Mouse (Mus musculus): ENCODE measurements around the gene Phf19. TPM values are rescaled to one million over a fixed set of nuclear protein-coding genes. Genes with fewer than 3 reads are reported as not detected.

Gene Phf19
- polyA plus RNA-seq, 1 experiment from 2014 or later, result 2.2 TPM

DNA sequence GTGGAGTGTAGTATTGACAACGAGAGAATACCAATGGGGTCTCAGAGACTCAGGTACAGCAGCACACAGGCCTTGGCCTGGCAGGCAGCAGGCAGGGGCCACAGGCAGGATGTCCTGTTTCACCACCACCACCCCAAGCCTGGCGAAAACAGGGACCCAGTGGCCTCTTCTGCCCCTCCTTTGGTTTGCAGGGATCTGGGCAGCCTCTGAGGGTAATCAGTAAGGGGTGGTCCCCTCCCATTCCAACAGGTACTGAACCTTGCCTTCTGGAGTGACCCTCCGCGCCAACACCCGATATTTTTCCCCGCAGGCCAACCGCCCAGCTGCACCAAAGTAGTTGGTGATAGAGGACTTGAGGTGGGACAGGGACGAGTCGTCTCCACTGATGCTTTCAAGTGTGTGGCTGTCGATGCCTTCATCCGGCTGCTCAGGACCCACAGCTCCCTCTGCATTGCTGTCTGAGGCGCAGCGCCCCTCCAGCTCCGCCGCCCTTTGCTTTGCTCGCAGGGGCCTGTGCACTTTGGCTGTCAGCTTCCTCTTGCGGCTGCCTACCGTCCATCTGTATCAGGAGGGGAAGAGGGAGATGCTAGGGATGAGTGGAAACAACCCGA, 18.2 kb downstream of the Phf19 start:
- Histone ChIP-seq H3K9me3 (replicated peaks) (no peaks in the 10 kb centered on the region), H3K27ac (replicated peaks) (no peak overlapping the region), H3K4me1 (no peaks in the 10 kb centered on the region), H3K27me3 (replicated peaks) (no peaks in the 10 kb centered on the region), H3K4me2 (no peak overlapping the region), H3K36me3 (no peaks in the 10 kb centered on the region), H3K4me3 (replicated peaks) (no peak overlapping the region), H3K9ac (replicated peaks) (no peak overlapping the region)
- no peak for ATAC-seq (ENCODE audit: low FRiP score)
- WGBS, result 85% methylated on average over 19 of the region's 19 CpGs

DNA sequence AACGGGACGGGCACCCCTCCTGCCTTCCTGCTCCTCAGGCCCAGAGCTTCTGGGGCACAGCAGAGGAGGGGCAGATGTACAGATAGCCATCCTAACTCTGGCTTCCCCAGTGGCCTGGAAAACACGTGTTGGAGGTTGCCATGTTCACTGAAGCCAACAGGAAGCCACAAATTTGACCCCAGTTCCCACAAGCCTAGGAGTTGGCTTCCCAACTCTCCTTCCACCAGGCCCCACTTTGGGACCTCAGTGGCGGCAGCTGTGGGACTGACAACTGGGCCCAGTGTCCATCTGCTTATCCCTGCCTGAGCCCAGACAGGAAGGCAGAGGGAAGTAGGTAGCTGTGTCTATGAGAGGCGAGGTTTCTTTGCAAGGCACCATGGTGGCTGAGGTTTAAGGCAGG, 19.9 kb downstream of the Phf19 start:
- ATAC-seq (ENCODE audit: low FRiP score), result no peak
- WGBS, result 80% methylated on average over 5 of the region's 5 CpGs
- H3K4me1 ChIP-seq, result no peaks in the 10 kb centered on the region
- H3K27me3 ChIP-seq (replicated peaks), result no peaks in the 10 kb centered on the region
- H3K27ac ChIP-seq (replicated peaks), result no peak overlapping the region
- no peak overlapping the region for H3K9ac ChIP-seq (replicated peaks)
- no peak overlapping the region for H3K4me3 ChIP-seq (replicated peaks)
- H3K36me3 ChIP-seq, result no peaks in the 10 kb centered on the region
- no peak overlapping the region for H3K4me2 ChIP-seq
- no peaks in the 10 kb centered on the region for H3K9me3 ChIP-seq (replicated peaks)

DNA sequence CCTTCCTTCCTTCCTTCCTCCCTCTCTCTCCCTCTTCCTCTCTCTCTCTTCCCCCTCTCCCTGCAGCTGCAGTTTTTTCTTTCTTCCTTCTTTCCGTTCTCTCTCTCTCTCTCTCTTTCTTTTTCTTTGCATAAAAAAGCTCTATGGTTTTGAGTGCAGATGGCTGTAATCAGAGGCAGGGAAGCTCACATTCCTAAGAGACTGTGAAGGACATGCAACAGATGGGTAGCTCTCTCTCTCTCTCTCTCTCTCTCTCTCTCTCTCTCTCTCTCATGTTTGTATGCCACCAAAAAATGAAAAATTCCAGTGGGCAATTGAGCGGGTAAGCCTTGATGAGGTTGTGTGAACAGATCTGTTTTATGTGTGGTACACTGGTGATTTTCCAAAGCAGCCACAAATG, 29.6 kb downstream of the Phf19 start:
- no peak for ATAC-seq (ENCODE audit: low FRiP score)
- Histone ChIP-seq H3K4me3 (replicated peaks) (no peak overlapping the region), H3K9ac (replicated peaks) (no peak overlapping the region), H3K36me3 (no peaks in the 10 kb centered on the region), H3K27me3 (replicated peaks) (no peaks in the 10 kb centered on the region), H3K9me3 (replicated peaks) (no peaks in the 10 kb centered on the region), H3K27ac (replicated peaks) (no peak overlapping the region), H3K4me2 (no peak overlapping the region), H3K4me1 (no peaks in the 10 kb centered on the region)
- WGBS, result 86% methylated on average over 2 of the region's 2 CpGs

DNA sequence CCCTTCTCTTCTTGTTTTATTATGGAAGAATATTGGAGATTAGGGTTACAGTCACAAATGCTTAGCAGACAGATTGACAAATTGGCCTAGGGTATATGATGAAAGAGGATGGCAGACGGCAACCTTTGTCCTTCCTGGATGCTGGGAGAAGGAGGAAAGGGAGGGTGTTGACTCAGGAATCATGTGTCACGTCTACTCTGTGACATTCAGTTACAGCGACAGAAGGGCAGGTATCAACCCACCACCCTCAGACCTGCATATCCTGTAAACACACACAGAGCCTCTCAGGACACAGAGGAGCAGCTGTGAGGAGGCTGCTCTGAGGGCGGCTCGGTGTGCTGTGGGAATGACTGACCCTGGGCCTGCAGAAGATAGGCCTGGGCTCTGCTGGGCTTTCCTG, 30.6 kb downstream of the Phf19 start:
- Histone ChIP-seq H3K9me3 (replicated peaks) (no peaks in the 10 kb centered on the region), H3K27ac (replicated peaks) (no peak overlapping the region), H3K4me1 (no peaks in the 10 kb centered on the region), H3K4me3 (replicated peaks) (no peak overlapping the region), H3K4me2 (no peak overlapping the region), H3K9ac (replicated peaks) (no peak overlapping the region), H3K36me3 (no peaks in the 10 kb centered on the region), H3K27me3 (replicated peaks) (no peaks in the 10 kb centered on the region)
- WGBS, result 62% methylated on average over 5 of the region's 5 CpGs
- no peak for ATAC-seq (ENCODE audit: low FRiP score)

DNA sequence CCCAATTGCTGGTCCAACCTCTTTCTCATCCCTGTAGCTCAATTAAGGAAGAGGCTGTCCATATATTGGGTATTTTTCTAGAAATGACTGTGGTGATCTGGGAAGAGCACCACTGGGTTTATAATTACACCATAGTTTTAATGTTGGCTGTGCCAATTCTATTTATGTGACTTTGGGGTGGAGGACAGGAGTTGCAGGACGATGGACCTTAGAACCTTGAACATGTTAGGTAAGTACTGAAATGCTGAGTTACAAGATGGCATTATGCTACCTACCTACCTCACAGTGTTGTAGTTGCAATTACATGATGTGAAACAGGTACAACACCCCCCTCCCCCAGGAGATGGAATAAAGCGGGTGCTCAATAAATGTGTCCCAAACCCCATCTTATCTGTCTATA, 31.1 kb downstream of the Phf19 start:
- WGBS, result 95% methylated on average over 2 of the region's 2 CpGs
- Histone ChIP-seq H3K27ac (replicated peaks) (no peak overlapping the region), H3K4me1 (no peaks in the 10 kb centered on the region), H3K9me3 (replicated peaks) (no peaks in the 10 kb centered on the region), H3K9ac (replicated peaks) (no peak overlapping the region), H3K27me3 (replicated peaks) (no peaks in the 10 kb centered on the region), H3K4me2 (no peak overlapping the region), H3K4me3 (replicated peaks) (no peak overlapping the region), H3K36me3 (no peaks in the 10 kb centered on the region)
- ATAC-seq (ENCODE audit: low FRiP score), result no peak

DNA sequence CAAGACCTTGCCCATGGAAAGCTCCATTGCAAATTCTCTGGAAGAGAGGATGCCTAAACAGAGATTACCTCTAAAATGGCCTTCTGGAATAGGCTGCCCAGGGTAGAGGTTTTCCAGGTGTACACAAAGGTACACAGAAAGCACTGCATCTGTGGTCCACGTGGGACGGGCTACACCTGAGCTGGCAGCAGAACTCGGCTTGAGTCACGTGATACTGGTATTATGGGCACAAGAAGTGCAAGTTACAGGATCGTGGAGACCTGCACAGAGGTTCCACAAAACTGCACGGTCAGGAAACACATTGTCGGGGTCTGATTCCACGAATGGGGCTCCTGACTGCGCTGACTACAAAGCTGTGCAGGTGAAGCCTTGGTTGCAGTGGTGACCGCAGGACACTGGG, 33.8 kb downstream of the Phf19 start:
- H3K36me3 ChIP-seq, result no peaks in the 10 kb centered on the region
- H3K9me3 ChIP-seq (replicated peaks), result no peaks in the 10 kb centered on the region
- H3K27ac ChIP-seq (replicated peaks), result no peak overlapping the region
- no peak overlapping the region for H3K9ac ChIP-seq (replicated peaks)
- no peak overlapping the region for H3K4me2 ChIP-seq
- 92% methylated on average over 10 of the region's 10 CpGs for WGBS
- H3K4me3 ChIP-seq (replicated peaks), result no peak overlapping the region
- peaks cover 4% of the 10 kb centered on the region for H3K27me3 ChIP-seq (replicated peaks)
- ATAC-seq (ENCODE audit: low FRiP score), result no peak
- no peaks in the 10 kb centered on the region for H3K4me1 ChIP-seq

DNA sequence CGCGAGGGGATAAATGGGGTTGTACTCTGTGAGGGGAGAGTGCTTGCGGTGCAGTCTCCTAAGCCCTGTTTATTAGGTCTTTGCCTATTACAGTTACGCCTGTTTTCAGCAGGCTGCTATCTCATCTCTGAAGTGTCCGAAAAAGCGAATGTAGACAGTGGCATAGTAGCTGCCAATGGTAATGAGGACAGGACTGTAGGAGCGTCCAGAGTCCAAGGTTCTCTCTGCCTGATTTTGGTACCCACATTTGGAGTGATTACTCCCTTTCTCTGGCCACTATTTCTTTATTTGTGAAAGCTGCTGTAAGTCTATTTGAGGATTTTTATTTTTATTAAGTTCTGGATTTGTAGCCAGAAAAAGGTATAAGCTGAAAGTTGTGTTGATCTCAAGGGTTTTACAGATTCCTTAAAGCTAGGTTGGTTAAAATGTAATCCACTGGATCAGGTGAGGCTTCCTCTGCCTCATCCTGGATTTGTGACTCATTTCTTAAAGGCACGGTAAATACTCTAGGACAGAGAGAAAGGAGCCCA, 38.9 kb downstream of the Phf19 start, which contains the start of gene Psmd5:
TSS of gene Psmd5 (minus strand) at position 153 of the 530 bp plus-strand sequence.
- Histone ChIP-seq H3K27me3 (replicated peaks) (peaks cover 26% of the 10 kb centered on the region), H3K36me3 (no peaks in the 10 kb centered on the region), H3K27ac (replicated peaks) (no peak within 1 kb of the TSS), H3K9me3 (replicated peaks) (no peaks in the 10 kb centered on the region), H3K4me1 (peaks cover 12% of the 10 kb centered on the region), H3K4me3 (replicated peaks) (no peak within 1 kb of the TSS; the same call in 1 of the 2 replicates), H3K4me2 (peak within 1 kb of the TSS; percentile 36), H3K9ac (replicated peaks) (0 out of 2 replicates have a peak within 1 kb of the TSS, but pooled peaks have one; percentile 17)
- no peak for ATAC-seq (ENCODE audit: low FRiP score)
- 19% methylated on average over 8 of the region's 8 CpGs for WGBS

DNA sequence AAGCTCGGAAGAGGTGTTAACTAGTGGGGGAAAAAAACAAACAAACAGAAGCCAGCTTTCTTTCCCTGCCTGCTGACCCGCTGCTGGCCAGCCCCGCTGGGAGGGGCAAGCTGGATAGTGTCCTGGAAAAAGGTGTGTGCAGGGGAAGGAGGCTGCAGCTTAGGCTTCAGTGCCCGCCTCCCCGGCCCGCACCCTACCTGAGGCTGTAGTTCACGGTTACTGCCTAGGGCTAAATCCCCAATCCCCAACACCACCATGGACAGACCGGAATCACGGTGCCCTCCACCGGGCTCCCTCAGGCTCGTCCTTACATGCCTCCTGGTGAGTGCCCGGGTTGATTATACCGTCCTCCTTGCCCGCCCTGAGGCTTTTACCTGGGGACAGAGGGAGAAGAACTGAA, 39.6 kb downstream of the Phf19 start, which contains the start of gene Cutal:
TSS of gene Cutal (plus strand) at position 126 of the 400 bp plus-strand sequence.
- no peak within 1 kb of the TSS; the same call in 1 of the 2 replicates for H3K4me3 ChIP-seq (replicated peaks)
- ATAC-seq (ENCODE audit: low FRiP score), result no peak
- H3K27ac ChIP-seq (replicated peaks), result no peak within 1 kb of the TSS
- 0 out of 2 replicates have a peak within 1 kb of the TSS, but pooled peaks have one; percentile 17 for H3K9ac ChIP-seq (replicated peaks)
- 2% methylated on average over 14 of the region's 14 CpGs for WGBS
- peak within 1 kb of the TSS; percentile 36 for H3K4me2 ChIP-seq
- H3K9me3 ChIP-seq (replicated peaks), result no peaks in the 10 kb centered on the region
- H3K27me3 ChIP-seq (replicated peaks), result peaks cover 26% of the 10 kb centered on the region
- no peaks in the 10 kb centered on the region for H3K36me3 ChIP-seq
- H3K4me1 ChIP-seq, result peaks cover 18% of the 10 kb centered on the region

DNA sequence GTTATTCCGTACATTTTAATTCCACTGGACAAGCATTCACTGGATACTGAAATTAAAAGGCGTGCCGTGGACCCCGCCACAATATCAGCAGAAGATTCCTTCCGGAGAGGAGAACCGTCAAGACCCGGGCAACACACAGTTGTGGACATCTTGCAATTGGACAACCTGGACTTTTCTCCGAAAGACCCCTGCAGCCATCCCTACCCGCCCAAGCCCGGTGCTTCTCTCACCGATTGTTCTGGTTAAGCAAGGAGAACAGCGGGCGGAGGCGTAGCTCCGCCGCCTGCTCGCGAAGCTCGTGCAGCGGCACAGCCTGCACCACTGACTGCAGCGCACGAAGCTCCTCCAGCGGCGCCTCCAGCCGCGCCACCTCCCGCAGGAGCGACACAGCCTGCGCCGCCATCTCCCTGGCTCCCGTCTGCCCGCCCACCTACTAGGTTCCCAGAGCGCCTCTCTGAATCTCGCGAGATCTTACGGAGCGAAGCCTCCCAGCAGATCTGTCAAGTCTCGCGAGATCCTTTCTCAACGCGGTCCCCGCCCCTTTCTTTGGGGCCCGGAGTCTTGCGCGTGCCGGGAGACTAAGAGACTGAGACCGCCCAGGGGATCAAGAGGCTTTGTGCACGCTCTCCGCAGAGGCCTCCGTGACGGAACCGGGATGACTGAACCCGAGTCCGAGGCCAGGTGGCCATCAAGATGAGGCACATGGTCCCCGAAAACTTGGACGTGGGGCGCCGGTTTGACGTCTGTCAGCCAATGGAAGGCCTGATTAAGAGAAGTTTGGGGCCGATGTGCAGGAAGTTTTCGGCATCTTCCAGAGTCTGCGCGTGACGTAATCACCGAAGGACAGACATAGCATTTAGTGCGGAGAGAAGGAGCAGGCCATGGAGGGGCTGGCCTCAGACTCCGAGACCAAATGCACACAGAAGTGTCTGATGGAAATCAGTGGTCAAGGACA, 43.0 kb downstream of the Phf19 start:
- ATAC-seq (ENCODE audit: low FRiP score), result peak; percentile 99
- Histone ChIP-seq H3K36me3 (peaks cover 4% of the 10 kb centered on the region), H3K4me1 (peaks cover 41% of the 10 kb centered on the region), H3K4me2 (peak overlapping the region; percentile 68), H3K4me3 (replicated peaks) (peak overlapping the region; percentile 93), H3K9me3 (replicated peaks) (no peaks in the 10 kb centered on the region), H3K27me3 (replicated peaks) (peaks cover 24% of the 10 kb centered on the region), H3K9ac (replicated peaks) (peak overlapping the region; percentile 95), H3K27ac (replicated peaks) (peak overlapping the region; percentile 93)
- whole genome bisulfite sequencing, result under 1% methylated on average over 67 of the region's 67 CpGs

DNA sequence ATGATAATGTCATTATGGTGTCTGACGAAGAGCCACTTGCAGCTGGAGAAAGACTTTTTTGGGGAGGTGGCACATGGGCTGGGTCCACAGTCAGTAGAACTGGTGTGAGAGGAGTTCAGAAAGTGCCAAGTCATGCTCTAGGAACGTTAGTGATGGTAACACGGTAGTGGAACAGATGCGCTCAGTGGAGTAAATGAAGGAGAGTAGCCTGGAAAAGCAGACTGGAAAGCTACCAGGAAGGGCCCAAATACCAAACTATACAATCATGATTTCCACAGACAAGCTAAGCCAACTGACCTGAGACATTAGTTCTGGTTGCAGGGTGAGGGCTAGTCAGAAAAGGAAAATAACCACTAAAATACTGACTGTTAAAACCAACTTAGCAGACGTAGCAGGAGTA, 44.1 kb downstream of the Phf19 start:
- H3K9me3 ChIP-seq (replicated peaks), result no peaks in the 10 kb centered on the region
- H3K27me3 ChIP-seq (replicated peaks), result peaks cover 18% of the 10 kb centered on the region
- peak overlapping the region; percentile 93 for H3K4me3 ChIP-seq (replicated peaks)
- no peak for ATAC-seq (ENCODE audit: low FRiP score)
- H3K4me2 ChIP-seq, result peak overlapping the region; percentile 68
- peaks cover 41% of the 10 kb centered on the region for H3K4me1 ChIP-seq
- H3K36me3 ChIP-seq, result peaks cover 16% of the 10 kb centered on the region
- H3K27ac ChIP-seq (replicated peaks), result no peak overlapping the region
- 28% methylated on average over 5 of the region's 5 CpGs for WGBS
- H3K9ac ChIP-seq (replicated peaks), result peak overlapping the region; percentile 40

DNA sequence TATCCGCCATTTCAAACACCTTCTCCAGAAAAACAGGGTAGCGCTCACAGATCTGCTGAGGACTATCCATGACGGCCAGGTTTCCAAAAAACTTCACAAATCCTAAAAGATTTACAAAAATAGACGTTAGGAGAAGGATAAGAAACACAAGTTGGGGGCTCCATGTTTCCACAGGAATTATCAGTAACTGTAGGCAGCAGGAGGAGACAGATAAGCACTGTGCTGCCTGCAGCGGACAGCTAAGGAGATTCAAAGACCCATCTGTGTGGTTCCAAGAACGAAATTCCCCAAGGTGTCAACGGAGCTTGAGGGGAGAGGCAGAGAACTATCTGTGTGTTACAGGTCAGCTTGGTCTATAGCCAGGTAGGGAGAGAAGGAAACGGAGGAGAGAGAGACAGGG, 56.1 kb downstream of the Phf19 start:
- Histone ChIP-seq H3K36me3 (peaks cover 84% of the 10 kb centered on the region), H3K4me3 (replicated peaks) (no peak overlapping the region), H3K9me3 (replicated peaks) (no peaks in the 10 kb centered on the region), H3K27me3 (replicated peaks) (no peaks in the 10 kb centered on the region), H3K4me2 (no peak overlapping the region), H3K4me1 (no peaks in the 10 kb centered on the region), H3K27ac (replicated peaks) (no peak overlapping the region), H3K9ac (replicated peaks) (no peak overlapping the region)
- WGBS, result 93% methylated on average over 8 of the region's 8 CpGs
- no peak for ATAC-seq (ENCODE audit: low FRiP score)
